Mouse (Mus musculus): Measurements from ENCODE around the gene Olfr843. TPM values are rescaled to one million over a fixed set of nuclear protein-coding genes. Genes with fewer than 3 reads are reported as not detected.

Gene Olfr843
- polyA plus RNA-seq (2016; fragmentation: Nextera tagmentation; extraction: Ambion mirVana), result not detected in 2 replicates

GRCm38 (mm10) chr9:19251887-19252286, at the start of gene Olfr843:
Olfr843 (minus strand) TSS chr9:19251987.
- 0 out of 2 replicates have a peak, but pooled peaks cover 5% of the 10 kb centered on the region for H3K9me3 ChIP-seq (replicated peaks)
- ATAC-seq (ENCODE audit: insufficient number of reproducible peaks, low FRiP score), result no peak
- no peak within 1 kb of the TSS for H3K4me3 ChIP-seq
- H3K4me1 ChIP-seq (replicated peaks), result no peaks in the 10 kb centered on the region
- no peaks in the 10 kb centered on the region for H3K27me3 ChIP-seq (replicated peaks)
- no peak within 1 kb of the TSS for H3K9ac ChIP-seq
- H3K36me3 ChIP-seq, result no peaks in the 10 kb centered on the region
- H3K4me2 ChIP-seq, result no peak within 1 kb of the TSS
- H3K27ac ChIP-seq (ENCODE audit: poor library complexity, severe bottlenecking), result no peak within 1 kb of the TSS
- 72% methylated on average over 2 of the region's 2 CpGs for WGBS

Other genes starting within 250 kb of the Olfr843 start
- gene Olfr835, start 219.3 kb downstream of the Olfr843 start, polyA plus RNA-seq (2016; fragmentation: Nextera tagmentation; extraction: Ambion mirVana), result not detected in 2 replicates
- gene Olfr836, start 131.6 kb downstream of the Olfr843 start, polyA plus RNA-seq (2016; fragmentation: Nextera tagmentation; extraction: Ambion mirVana), result 0.03 TPM in 1 of 2 replicates, not detected in the other
- gene Olfr837, start 115.7 kb downstream of the Olfr843 start, polyA plus RNA-seq (2016; fragmentation: Nextera tagmentation; extraction: Ambion mirVana), result not detected in 2 replicates
- not detected in 2 replicates for gene Olfr839-ps1, start 74.7 kb downstream of the Olfr843 start, polyA plus RNA-seq (2016; fragmentation: Nextera tagmentation; extraction: Ambion mirVana)
- not detected in 2 replicates for gene Olfr844, start 64.4 kb upstream of the Olfr843 start, polyA plus RNA-seq (2016; fragmentation: Nextera tagmentation; extraction: Ambion mirVana)
- gene Olfr845, start 84.5 kb upstream of the Olfr843 start, polyA plus RNA-seq (2016; fragmentation: Nextera tagmentation; extraction: Ambion mirVana), result not detected in 2 replicates
- gene Olfr846, start 112.0 kb upstream of the Olfr843 start, polyA plus RNA-seq (2016; fragmentation: Nextera tagmentation; extraction: Ambion mirVana), result not detected in 2 replicates
- not detected in 2 replicates for gene Olfr847, start 126.7 kb upstream of the Olfr843 start, polyA plus RNA-seq (2016; fragmentation: Nextera tagmentation; extraction: Ambion mirVana)
- not detected in 2 replicates for gene Olfr849, start 188.3 kb upstream of the Olfr843 start, polyA plus RNA-seq (2016; fragmentation: Nextera tagmentation; extraction: Ambion mirVana)
- not detected in 2 replicates for gene Olfr850, start 226.3 kb upstream of the Olfr843 start, polyA plus RNA-seq (2016; fragmentation: Nextera tagmentation; extraction: Ambion mirVana)
- not detected in 2 replicates for gene Olfr851, start 241.3 kb upstream of the Olfr843 start, polyA plus RNA-seq (2016; fragmentation: Nextera tagmentation; extraction: Ambion mirVana)